Mouse (Mus musculus): ENCODE measurements around the gene Snrpc.

- TF ChIP-seq CTCF (IDR thresholded peaks at IDR 0.05; ENCODE audit: low read depth, low read length) (no peak), POLR2AphosphoS5 (IDR thresholded peaks at IDR 0.05; ENCODE audit: insufficient replicate concordance, low read depth, low read length) (no peak), TAL1 (conservative IDR thresholded peaks at IDR 0.05; ENCODE audit: low read depth, low read length) (no peak), GATA1 (IDR thresholded peaks at IDR 0.05; ENCODE audit: borderline replicate concordance, low read length) (no peak)
Measured at GRCm38 (mm10) chr17:27804156-27804690, 33.7 kb upstream of the Snrpc start.

All from G1E (cell line).